Mouse (Mus musculus) limb, embryonic 15.5 days (tissue): Measurements from ENCODE around the gene Dnajc5. TPM values are rescaled to one million over a fixed set of nuclear protein-coding genes. Genes with fewer than 3 reads are reported as not detected.

Experiments
- microRNA-seq: library from miRNA; unstranded; fragments of <30 nt; microRNA quantifications from one replicate; pipeline ENCODE4, GENCODE M21; 2016
- polyA plus RNA-seq: library from polyadenylated mRNA; unstranded; fragments of >200 nt; fragmentation: Nextera tagmentation; extraction: Ambion mirVana; gene quantifications from 2 replicates; pipeline ENCODE4 v1.2.1, GENCODE M21; 2015

Dnajc5 gene
- polyA plus RNA-seq, 1 experiment from 2014 or later, result 89.5 TPM

Small RNAs within 50 kb of the gene (microRNA-seq; reads per million reads assigned to microRNA genes)
- not detected for gene Mir7006

Other genes starting within 250 kb of the Dnajc5 start
- 14.1 and 15.1 TPM in 2 replicates for gene Gmeb2, start 232.4 kb upstream of the Dnajc5 start, polyA plus RNA-seq
- gene Stmn3, start 206.0 kb upstream of the Dnajc5 start, polyA plus RNA-seq, result 0.77 and 2.5 TPM in 2 replicates
- 35.8 and 36.3 TPM in 2 replicates for gene Rtel1, start 200.7 kb upstream of the Dnajc5 start, polyA plus RNA-seq
- gene Zgpat, start 155.6 kb upstream of the Dnajc5 start, polyA plus RNA-seq, result 40.4 and 42.1 TPM in 2 replicates
- 59.0 and 64.8 TPM in 2 replicates for gene Arfrp1, start 155.1 kb upstream of the Dnajc5 start, polyA plus RNA-seq
- 22.7 and 23.7 TPM in 2 replicates for gene Lime1, start 140.4 kb upstream of the Dnajc5 start, polyA plus RNA-seq
- gene Zbtb46, start 61.1 kb upstream of the Dnajc5 start, polyA plus RNA-seq, result 4.2 and 4.8 TPM in 2 replicates
- gene Abhd16b, start 27.3 kb upstream of the Dnajc5 start, polyA plus RNA-seq, result 0.12 and 0.13 TPM in 2 replicates
- 155 and 159 TPM in 2 replicates for gene Tpd52l2, start 23.3 kb upstream of the Dnajc5 start, polyA plus RNA-seq
- 44.7 and 52.6 TPM in 2 replicates for gene Uckl1, start 64.4 kb downstream of the Dnajc5 start, polyA plus RNA-seq
- gene Prpf6, start 71.4 kb downstream of the Dnajc5 start, polyA plus RNA-seq, result 63.3 and 63.7 TPM in 2 replicates
- 43.8 and 53.4 TPM in 2 replicates for gene Zfp512b, start 72.3 kb downstream of the Dnajc5 start, polyA plus RNA-seq
- gene Samd10, start 78.7 kb downstream of the Dnajc5 start, polyA plus RNA-seq, result 11.0 TPM in 2 replicates
- gene Gm29797, start 136.5 kb downstream of the Dnajc5 start, polyA plus RNA-seq, result not detected in 2 replicates
- gene Sox18, start 151.2 kb downstream of the Dnajc5 start, polyA plus RNA-seq, result 38.7 and 43.4 TPM in 2 replicates
- 19.5 and 21.8 TPM in 2 replicates for gene Tcea2, start 159.8 kb downstream of the Dnajc5 start, polyA plus RNA-seq
- gene Rgs19, start 173.5 kb downstream of the Dnajc5 start, polyA plus RNA-seq, result 72.9 and 84.0 TPM in 2 replicates
- not detected in 2 replicates for gene Lkaaear1, start 178.0 kb downstream of the Dnajc5 start, polyA plus RNA-seq
- gene Oprl1, start 194.5 kb downstream of the Dnajc5 start, polyA plus RNA-seq, result 0.38 and 0.54 TPM in 2 replicates
- not detected in 2 replicates for gene Myt1, start 242.8 kb downstream of the Dnajc5 start, polyA plus RNA-seq